Mouse (Mus musculus): ENCODE results near the gene Gcc1. TPM values are rescaled to one million over a fixed set of nuclear protein-coding genes. Genes with fewer than 3 reads are reported as not detected.
A peak's percentile ranks its signal among the peaks of the same experiment; 100 is the strongest.

Gene Gcc1
- polyA plus RNA-seq, 1 experiment from 2014 or later: 3.7 TPM

GRCm38 (mm10) chr6:28423767-28424695, 4.2 kb downstream of the Gcc1 start:
- Histone ChIP-seq H3K9ac (ENCODE audit: low read depth, low read length) (peak overlapping the region; percentile 99), H3K4me3 (ENCODE audit: low read depth, low read length) (peak overlapping the region; percentile 90), H3K4me1 (ENCODE audit: control insufficient read depth, low read depth, low read length) (peaks cover 51% of the 10 kb centered on the region), H3K4me2 (ENCODE audit: low read depth, low read length) (peak overlapping the region; percentile 60), H3K27ac (ENCODE audit: low read length) (peak overlapping the region; percentile 93), H3K27me3 (ENCODE audit: control insufficient read depth, insufficient read depth, low read depth, low read length) (no peaks in the 10 kb centered on the region), H3K9me3 (replicated peaks; ENCODE audit: control insufficient read depth, low read length) (no peaks in the 10 kb centered on the region), H3K36me3 (ENCODE audit: control insufficient read depth, insufficient read depth) (peaks cover 18% of the 10 kb centered on the region)
- peak; percentile 74 for ATAC-seq (ENCODE audit: low read depth)
- 3% methylated on average over 40 of the region's 46 CpGs for WGBS (ENCODE audit: insufficient replicate concordance)

GRCm38 (mm10) chr6:28423313-28423712, 4.9 kb downstream of the Gcc1 start, which contains the start of gene Arf5:
Arf5 (plus strand) TSS chr6:28423560.
- Histone ChIP-seq H3K9me3 (replicated peaks; ENCODE audit: control insufficient read depth, low read length) (no peaks in the 10 kb centered on the region), H3K36me3 (ENCODE audit: control insufficient read depth, insufficient read depth) (peaks cover 24% of the 10 kb centered on the region), H3K27me3 (ENCODE audit: control insufficient read depth, insufficient read depth, low read depth, low read length) (no peaks in the 10 kb centered on the region), H3K9ac (ENCODE audit: low read depth, low read length) (peak within 1 kb of the TSS; percentile 99), H3K4me1 (ENCODE audit: control insufficient read depth, low read depth, low read length) (peaks cover 51% of the 10 kb centered on the region), H3K4me2 (ENCODE audit: low read depth, low read length) (peak within 1 kb of the TSS; percentile 60), H3K4me3 (ENCODE audit: low read depth, low read length) (peak within 1 kb of the TSS; percentile 90), H3K27ac (ENCODE audit: low read length) (peak within 1 kb of the TSS; percentile 93)
- ATAC-seq (ENCODE audit: low read depth): peak; percentile 47
- 0% methylated on average over 21 of the region's 42 CpGs for WGBS (ENCODE audit: insufficient replicate concordance)

- peak overlapping the region; percentile 28; the same call in 1 of the 2 replicates for H3K27ac ChIP-seq (ENCODE audit: low read length)
- ATAC-seq (ENCODE audit: low read depth): no peak
- no peaks in the 10 kb centered on the region for H3K9me3 ChIP-seq (replicated peaks; ENCODE audit: control insufficient read depth, low read length)
- H3K4me3 ChIP-seq (ENCODE audit: low read depth, low read length): peak overlapping the region; percentile 90
- H3K4me2 ChIP-seq (ENCODE audit: low read depth, low read length): peak overlapping the region; percentile 48
- peaks cover 27% of the 10 kb centered on the region for H3K36me3 ChIP-seq (ENCODE audit: control insufficient read depth, insufficient read depth)
- H3K4me1 ChIP-seq (ENCODE audit: control insufficient read depth, low read depth, low read length): peaks cover 51% of the 10 kb centered on the region
- 57% methylated on average over 15 of the region's 15 CpGs for WGBS (ENCODE audit: insufficient replicate concordance)
- peak overlapping the region; percentile 46 for H3K9ac ChIP-seq (ENCODE audit: low read depth, low read length)
- no peaks in the 10 kb centered on the region for H3K27me3 ChIP-seq (ENCODE audit: control insufficient read depth, insufficient read depth, low read depth, low read length)
Measured at GRCm38 (mm10) chr6:28422651-28423290, 5.4 kb downstream of the Gcc1 start.

GRCm38 (mm10) chr6:28421469-28422000, 6.7 kb downstream of the Gcc1 start:
- 0% methylated on average over 27 of the region's 27 CpGs for WGBS (ENCODE audit: insufficient replicate concordance)
- Histone ChIP-seq H3K9ac (ENCODE audit: low read depth, low read length) (peak overlapping the region; percentile 87), H3K27me3 (ENCODE audit: control insufficient read depth, insufficient read depth, low read depth, low read length) (no peaks in the 10 kb centered on the region), H3K27ac (ENCODE audit: low read length) (peak overlapping the region; percentile 92), H3K4me2 (ENCODE audit: low read depth, low read length) (peak overlapping the region; percentile 95), H3K4me1 (ENCODE audit: control insufficient read depth, low read depth, low read length) (peaks cover 51% of the 10 kb centered on the region), H3K36me3 (ENCODE audit: control insufficient read depth, insufficient read depth) (peaks cover 20% of the 10 kb centered on the region), H3K9me3 (replicated peaks; ENCODE audit: control insufficient read depth, low read length) (no peaks in the 10 kb centered on the region), H3K4me3 (ENCODE audit: low read depth, low read length) (peak overlapping the region; percentile 79)
- peak; percentile 87 for ATAC-seq (ENCODE audit: low read depth)

GRCm38 (mm10) chr6:28420865-28421264, 7.3 kb downstream of the Gcc1 start:
- no peaks in the 10 kb centered on the region for H3K27me3 ChIP-seq (ENCODE audit: control insufficient read depth, insufficient read depth, low read depth, low read length)
- H3K36me3 ChIP-seq (ENCODE audit: control insufficient read depth, insufficient read depth): peaks cover 13% of the 10 kb centered on the region
- peak overlapping the region; percentile 79 for H3K4me3 ChIP-seq (ENCODE audit: low read depth, low read length)
- H3K9me3 ChIP-seq (replicated peaks; ENCODE audit: control insufficient read depth, low read length): no peaks in the 10 kb centered on the region
- H3K9ac ChIP-seq (ENCODE audit: low read depth, low read length): peak overlapping the region; percentile 87
- ATAC-seq (ENCODE audit: low read depth): no peak
- H3K4me2 ChIP-seq (ENCODE audit: low read depth, low read length): peak overlapping the region; percentile 95
- H3K27ac ChIP-seq (ENCODE audit: low read length): peak overlapping the region; percentile 92
- peaks cover 47% of the 10 kb centered on the region for H3K4me1 ChIP-seq (ENCODE audit: control insufficient read depth, low read depth, low read length)
- 18% methylated on average over 13 of the region's 13 CpGs for WGBS (ENCODE audit: insufficient replicate concordance)

GRCm38 (mm10) chr6:28420361-28420760, 7.8 kb downstream of the Gcc1 start:
- H3K4me2 ChIP-seq (ENCODE audit: low read depth, low read length): peak overlapping the region; percentile 95
- H3K9ac ChIP-seq (ENCODE audit: low read depth, low read length): peak overlapping the region; percentile 87
- ATAC-seq (ENCODE audit: low read depth): no peak
- no peaks in the 10 kb centered on the region for H3K27me3 ChIP-seq (ENCODE audit: control insufficient read depth, insufficient read depth, low read depth, low read length)
- peaks cover 9% of the 10 kb centered on the region for H3K36me3 ChIP-seq (ENCODE audit: control insufficient read depth, insufficient read depth)
- peak overlapping the region; percentile 79 for H3K4me3 ChIP-seq (ENCODE audit: low read depth, low read length)
- no peaks in the 10 kb centered on the region for H3K9me3 ChIP-seq (replicated peaks; ENCODE audit: control insufficient read depth, low read length)
- no peak overlapping the region for H3K27ac ChIP-seq (ENCODE audit: low read length)
- 72% methylated on average over 17 of the region's 17 CpGs for WGBS (ENCODE audit: insufficient replicate concordance)
- H3K4me1 ChIP-seq (ENCODE audit: control insufficient read depth, low read depth, low read length): peaks cover 42% of the 10 kb centered on the region

- Histone ChIP-seq H3K9ac (ENCODE audit: low read depth, low read length) (no peak overlapping the region), H3K4me1 (ENCODE audit: control insufficient read depth, low read depth, low read length) (peaks cover 38% of the 10 kb centered on the region), H3K9me3 (replicated peaks; ENCODE audit: control insufficient read depth, low read length) (no peaks in the 10 kb centered on the region), H3K4me3 (ENCODE audit: low read depth, low read length) (peak overlapping the region; percentile 13; the same call in 1 of the 2 replicates), H3K27me3 (ENCODE audit: control insufficient read depth, insufficient read depth, low read depth, low read length) (no peaks in the 10 kb centered on the region), H3K4me2 (ENCODE audit: low read depth, low read length) (peak overlapping the region; percentile 95), H3K27ac (ENCODE audit: low read length) (no peak overlapping the region), H3K36me3 (ENCODE audit: control insufficient read depth, insufficient read depth) (peaks cover 9% of the 10 kb centered on the region)
- WGBS (ENCODE audit: insufficient replicate concordance): 56% methylated on average over 2 of the region's 2 CpGs
- ATAC-seq (ENCODE audit: low read depth): no peak
Measured at GRCm38 (mm10) chr6:28419673-28420072, 8.5 kb downstream of the Gcc1 start.

GRCm38 (mm10) chr6:28418449-28418848, 9.7 kb downstream of the Gcc1 start:
- Histone ChIP-seq H3K27me3 (ENCODE audit: control insufficient read depth, insufficient read depth, low read depth, low read length) (no peaks in the 10 kb centered on the region), H3K9ac (ENCODE audit: low read depth, low read length) (no peak overlapping the region), H3K4me2 (ENCODE audit: low read depth, low read length) (no peak overlapping the region), H3K4me1 (ENCODE audit: control insufficient read depth, low read depth, low read length) (peaks cover 36% of the 10 kb centered on the region), H3K36me3 (ENCODE audit: control insufficient read depth, insufficient read depth) (peaks cover 9% of the 10 kb centered on the region), H3K9me3 (replicated peaks; ENCODE audit: control insufficient read depth, low read length) (no peaks in the 10 kb centered on the region), H3K27ac (ENCODE audit: low read length) (no peak overlapping the region), H3K4me3 (ENCODE audit: low read depth, low read length) (no peak overlapping the region)
- WGBS (ENCODE audit: insufficient replicate concordance): 82% methylated on average over 14 of the region's 14 CpGs
- no peak for ATAC-seq (ENCODE audit: low read depth)

Data from liver, embryonic 16.5 days (tissue).